Mouse (Mus musculus): Measurements from ENCODE around the gene Hand1.

- TF ChIP-seq POLR2A (IDR thresholded peaks at IDR 0.05; ENCODE audit: borderline replicate concordance, control insufficient read depth, low read depth, low read length) (no peak), CTCF (IDR thresholded peaks at IDR 0.05; ENCODE audit: control insufficient read depth, insufficient read depth, low read length) (no peak)
These were observed 21.6 kb downstream of the Hand1 start for GRCm38 (mm10) chr11:57811006-57811405.

Data from bone marrow, adult 2 months (tissue).